Mouse (Mus musculus): ENCODE data around the gene Aptx. TPM values are rescaled to one million over a fixed set of nuclear protein-coding genes. Genes with fewer than 3 reads are reported as not detected.

The Aptx gene
- polyA plus RNA-seq, 1 experiment from 2014 or later = 29.1 TPM

DNA sequence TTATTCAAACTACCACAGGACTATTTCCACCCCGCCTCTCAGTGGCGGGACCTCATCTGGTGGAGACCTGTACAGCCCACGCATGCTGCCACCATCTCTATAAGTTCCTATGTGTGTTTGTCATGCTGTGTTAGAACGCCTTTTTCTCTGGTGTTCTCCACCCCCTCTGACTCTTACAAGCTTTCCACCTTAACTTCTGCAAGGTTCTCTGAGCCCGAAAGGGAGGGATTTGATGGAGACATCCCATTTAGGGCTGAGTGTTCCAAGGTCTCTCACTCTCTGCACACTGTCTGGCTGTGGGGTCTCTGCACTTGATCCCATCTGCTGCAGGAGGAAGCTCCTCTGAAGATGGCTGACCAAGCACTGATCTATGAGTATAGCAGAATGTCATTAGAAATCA lies 29.5 kb downstream of the Aptx start:
- DNase-seq (no peak), ATAC-seq (ENCODE audit: insufficient read depth) (no peak)
- Histone ChIP-seq H3K9me3 (ENCODE audit: low read depth, low read length) (no peaks in the 10 kb centered on the region), H3K4me2 (no peak overlapping the region), H3K9ac (no peak overlapping the region), H3K27me3 (ENCODE audit: insufficient read depth, low read length) (no peaks in the 10 kb centered on the region), H3K4me3 (ENCODE audit: low read depth, low read length) (no peak overlapping the region), H3K4me1 (ENCODE audit: insufficient read depth) (no peaks in the 10 kb centered on the region), H3K27ac (ENCODE audit: low read depth) (no peak overlapping the region), H3K36me3 (ENCODE audit: insufficient read depth) (no peaks in the 10 kb centered on the region)
- TF ChIP-seq CTCF (IDR thresholded peaks at IDR 0.05; ENCODE audit: low read depth) = no peak
- 95% methylated on average over 5 of the region's 5 CpGs for WGBS

- Histone ChIP-seq H3K4me1 (ENCODE audit: insufficient read depth) (no peaks in the 10 kb centered on the region), H3K4me2 (no peak overlapping the region), H3K36me3 (ENCODE audit: insufficient read depth) (no peaks in the 10 kb centered on the region), H3K27me3 (ENCODE audit: insufficient read depth, low read length) (no peaks in the 10 kb centered on the region), H3K4me3 (ENCODE audit: low read depth, low read length) (no peak overlapping the region), H3K9me3 (ENCODE audit: low read depth, low read length) (no peaks in the 10 kb centered on the region), H3K9ac (no peak overlapping the region), H3K27ac (ENCODE audit: low read depth) (no peak overlapping the region; the same call in 1 of the 2 replicates)
- TF ChIP-seq CTCF (IDR thresholded peaks at IDR 0.05; ENCODE audit: low read depth) = no peak
- DNase-seq = peak; percentile 85
- WGBS = 43% methylated on average over 9 of the region's 9 CpGs
- ATAC-seq (ENCODE audit: insufficient read depth) = peak; percentile 95
Measured at GRCm38 (mm10) chr4:40666237-40667012, 36.6 kb downstream of the Aptx start.

- Histone ChIP-seq H3K9ac (no peak overlapping the region), H3K4me1 (ENCODE audit: insufficient read depth) (no peaks in the 10 kb centered on the region), H3K36me3 (ENCODE audit: insufficient read depth) (no peaks in the 10 kb centered on the region), H3K4me2 (no peak overlapping the region), H3K9me3 (ENCODE audit: low read depth, low read length) (no peaks in the 10 kb centered on the region), H3K27ac (ENCODE audit: low read depth) (no peak overlapping the region), H3K27me3 (ENCODE audit: insufficient read depth, low read length) (no peaks in the 10 kb centered on the region), H3K4me3 (ENCODE audit: low read depth, low read length) (no peak overlapping the region)
- ATAC-seq (ENCODE audit: insufficient read depth) (no peak), DNase-seq (no peak)
- TF ChIP-seq CTCF (IDR thresholded peaks at IDR 0.05; ENCODE audit: low read depth) = no peak
- 89% methylated on average over 2 of the region's 2 CpGs for WGBS
Measured at GRCm38 (mm10) chr4:40651055-40651454, 51.9 kb downstream of the Aptx start.

DNA sequence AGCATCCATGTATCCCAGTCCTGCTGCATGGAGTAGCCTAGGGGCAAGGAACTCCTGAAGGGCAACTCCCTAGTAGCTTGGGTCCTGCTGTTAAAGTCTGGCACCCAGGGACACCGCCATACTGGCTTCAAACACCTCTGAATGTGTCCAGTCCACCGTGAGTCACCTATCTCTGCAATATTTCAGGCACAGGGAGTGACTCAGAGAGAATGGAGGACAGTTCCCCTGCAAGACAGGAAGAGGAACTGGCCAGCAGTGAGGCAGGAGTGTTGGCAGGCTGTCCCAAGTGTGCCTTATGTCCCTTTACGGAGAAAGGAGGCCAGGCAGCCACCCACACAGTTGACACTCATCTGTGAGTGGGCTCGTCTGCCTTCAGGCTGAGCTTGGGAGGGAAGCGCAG lies 53.9 kb downstream of the Aptx start:
- Histone ChIP-seq H3K4me1 (ENCODE audit: insufficient read depth) (no peaks in the 10 kb centered on the region), H3K36me3 (ENCODE audit: insufficient read depth) (no peaks in the 10 kb centered on the region), H3K27me3 (ENCODE audit: insufficient read depth, low read length) (no peaks in the 10 kb centered on the region), H3K27ac (ENCODE audit: low read depth) (no peak overlapping the region), H3K4me2 (no peak overlapping the region), H3K4me3 (ENCODE audit: low read depth, low read length) (no peak overlapping the region), H3K9me3 (ENCODE audit: low read depth, low read length) (no peaks in the 10 kb centered on the region), H3K9ac (no peak overlapping the region)
- WGBS = 61% methylated on average over 5 of the region's 5 CpGs
- no peak for TF ChIP-seq CTCF (IDR thresholded peaks at IDR 0.05; ENCODE audit: low read depth)
- ATAC-seq (ENCODE audit: insufficient read depth) (no peak), DNase-seq (no peak)

DNA sequence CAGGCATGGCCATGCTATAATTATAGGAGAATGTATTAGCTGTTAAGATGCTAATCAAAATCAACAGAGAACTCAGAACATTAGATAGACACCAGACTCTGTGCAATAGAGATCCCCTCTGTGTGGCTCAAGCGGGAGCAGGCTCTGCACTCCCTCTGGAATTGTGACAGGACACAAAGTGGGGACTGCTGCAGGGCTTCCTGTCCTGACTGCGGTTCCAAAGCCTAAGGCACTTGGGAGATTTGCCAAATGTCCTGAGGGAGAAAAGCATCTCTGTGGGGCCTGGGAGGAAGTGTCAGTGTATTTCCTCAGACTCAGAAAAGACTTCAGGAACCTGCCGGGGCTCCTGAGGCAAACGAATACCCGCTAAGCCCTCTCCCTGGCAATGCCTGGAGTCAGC lies 59.4 kb downstream of the Aptx start:
- TF ChIP-seq CTCF (IDR thresholded peaks at IDR 0.05; ENCODE audit: low read depth) = no peak
- 27% methylated on average over 5 of the region's 5 CpGs for WGBS
- Histone ChIP-seq H3K4me2 (no peak overlapping the region), H3K9ac (no peak overlapping the region), H3K9me3 (ENCODE audit: low read depth, low read length) (no peaks in the 10 kb centered on the region), H3K4me3 (ENCODE audit: low read depth, low read length) (no peak overlapping the region), H3K27ac (ENCODE audit: low read depth) (no peak overlapping the region), H3K4me1 (ENCODE audit: insufficient read depth) (no peaks in the 10 kb centered on the region), H3K36me3 (ENCODE audit: insufficient read depth) (no peaks in the 10 kb centered on the region), H3K27me3 (ENCODE audit: insufficient read depth, low read length) (no peaks in the 10 kb centered on the region)
- DNase-seq (peak; percentile 74), ATAC-seq (ENCODE audit: insufficient read depth) (no peak; the same call in 1 of the 2 replicates)

DNA sequence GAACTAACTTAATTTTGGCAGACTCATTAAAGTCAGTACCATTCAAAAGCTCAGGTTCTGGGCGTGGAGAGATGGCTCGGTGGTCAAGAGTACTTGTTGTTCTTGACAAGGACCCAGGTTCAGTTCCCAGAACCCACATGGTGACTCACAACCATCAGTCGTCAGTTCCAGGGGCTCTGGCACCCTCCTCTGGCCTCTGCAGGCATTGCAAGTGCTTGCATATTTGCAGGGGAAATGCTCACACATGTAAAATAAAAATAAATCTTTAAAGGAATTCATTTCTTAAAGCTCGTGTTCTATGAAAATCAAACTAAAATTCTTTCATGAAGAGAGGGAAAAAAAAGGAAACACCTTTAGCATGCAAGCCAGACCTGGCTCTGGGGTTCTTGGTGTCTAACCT lies 62.0 kb downstream of the Aptx start:
- Histone ChIP-seq H3K27me3 (ENCODE audit: insufficient read depth, low read length) (no peaks in the 10 kb centered on the region), H3K4me1 (ENCODE audit: insufficient read depth) (no peaks in the 10 kb centered on the region), H3K27ac (ENCODE audit: low read depth) (no peak overlapping the region), H3K4me3 (ENCODE audit: low read depth, low read length) (no peak overlapping the region), H3K9me3 (ENCODE audit: low read depth, low read length) (no peaks in the 10 kb centered on the region), H3K4me2 (no peak overlapping the region), H3K36me3 (ENCODE audit: insufficient read depth) (no peaks in the 10 kb centered on the region), H3K9ac (no peak overlapping the region)
- ATAC-seq (ENCODE audit: insufficient read depth) = no peak
- peak; percentile 14; the same call in 1 of the 2 replicates for TF ChIP-seq CTCF (IDR thresholded peaks at IDR 0.05; ENCODE audit: low read depth)
- WGBS = 81% methylated on average over 4 of the region's 4 CpGs
- DNase-seq = no peak

MicroRNA genes within 50 kb of the gene (microRNA counts, 519-probe panel; counts per million panel counts)
- microRNA mmu-miR-207 = 906 counts per million, percentile 4 among the panel's probes with 10 or more counts

Small RNA genes within 50 kb of the gene (microRNA-seq; reads per million reads assigned to microRNA genes)
- gene Mir207 (ENCODE audit: borderline number of aligned reads) = not detected

Other genes with a start within 250 kb of the Aptx start
- 0.65 and 0.80 TPM in 2 replicates for gene Tmem215, start 231.0 kb downstream of the Aptx start, polyA plus RNA-seq (2014; fragmentation: Nextera tagmentation; extraction: Ambion mirVana)
- gene Dnaja1, start 19.0 kb upstream of the Aptx start, polyA plus RNA-seq (2014; fragmentation: Nextera tagmentation; extraction: Ambion mirVana) = 386 and 393 TPM in 2 replicates
- gene Smu1, start 54.7 kb upstream of the Aptx start, polyA plus RNA-seq (2014; fragmentation: Nextera tagmentation; extraction: Ambion mirVana) = 159 and 165 TPM in 2 replicates
- 64.4 and 66.5 TPM in 2 replicates for gene B4galt1, start 150.8 kb upstream of the Aptx start, polyA plus RNA-seq (2014; fragmentation: Nextera tagmentation; extraction: Ambion mirVana)
- 0.58 TPM in 1 of 2 replicates, not detected in the other for gene Spink4, start 216.9 kb upstream of the Aptx start, polyA plus RNA-seq (2014; fragmentation: Nextera tagmentation; extraction: Ambion mirVana)
- 210 and 228 TPM in 2 replicates for gene Bag1, start 245.1 kb upstream of the Aptx start, polyA plus RNA-seq (2014; fragmentation: Nextera tagmentation; extraction: Ambion mirVana)
- gene Chmp5, start 245.2 kb upstream of the Aptx start, polyA plus RNA-seq (2014; fragmentation: Nextera tagmentation; extraction: Ambion mirVana) = 90.7 and 97.6 TPM in 2 replicates